ENCODE assay signal across 17 mouse cellular contexts in genomic region chr6:51629671-51630070, GRCm38 (mm10).
"Had no signal": no experiment of that assay in that cellular context is flagged by ENCODE, and none has a peak within 500 bp of the region (broad histone marks: within the 10 kb centered on the region; RNA-seq: fewer than 3 reads in every experiment).

No protein-coding gene starts in this region.

- H3K4me3 ChIP-seq: kidney, embryonic 15.5 days; limb, embryonic 12.5 days; liver, embryonic 13.5 days; midbrain, embryonic 10.5 days; myocyte; neural tube, embryonic 15.5 days had no signal

- H3K36me3 ChIP-seq: kidney, embryonic 15.5 days; limb, embryonic 12.5 days; liver, embryonic 13.5 days; midbrain, embryonic 10.5 days; neural tube, embryonic 15.5 days had no signal

- H3K9me3 ChIP-seq: kidney, embryonic 15.5 days; limb, embryonic 12.5 days; liver, embryonic 13.5 days; midbrain, embryonic 10.5 days; neural tube, embryonic 15.5 days had no signal

- H3K27ac ChIP-seq: kidney, embryonic 15.5 days; limb, embryonic 12.5 days; liver, embryonic 13.5 days; midbrain, embryonic 10.5 days; neural tube, embryonic 15.5 days; stomach, postnatal 0 days had no signal

- H3K9ac ChIP-seq: kidney, embryonic 15.5 days; limb, embryonic 12.5 days; liver, embryonic 13.5 days; neural tube, embryonic 15.5 days had no signal

- H3K27me3 ChIP-seq: kidney, embryonic 15.5 days; neural tube, embryonic 15.5 days had no signal

- H3K4me1 ChIP-seq: limb, embryonic 12.5 days; midbrain, embryonic 10.5 days; neural tube, embryonic 15.5 days had no signal

- DNase-seq: kidney, adult 2 months; kidney, postnatal 25 days; layer of hippocampus, adult 9-11 months; layer of hippocampus, postnatal 36 days; liver; liver, embryonic 13.5 days; midbrain, embryonic 14.5 days; right cerebral cortex, adult 18-20 months; right cerebral cortex, postnatal 25 days; thymus, postnatal 4 days had no signal

- ATAC-seq: intestine, embryonic 16.5 days had no signal

- H3K4me2 ChIP-seq: kidney, embryonic 15.5 days; limb, embryonic 12.5 days; liver, embryonic 13.5 days; neural tube, embryonic 15.5 days had no signal
